Mouse (Mus musculus) heart, embryonic 12.5 days (tissue): ENCODE measurements around the gene Extl1. TPM values are rescaled to one million over a fixed set of nuclear protein-coding genes. Genes with fewer than 3 reads are reported as not detected.
A peak's percentile ranks its signal among the peaks of the same experiment; 100 is the strongest.

Experiments used
- ATAC-seq: fragments of 200-750 bp; cut with Nextera tagmentation; 2 replicates; pipeline ENCODE4 v1.8.0; 2017; ENCODE audit warnings: moderate TSS enrichment, moderate library complexity; ENCODE audit not compliant: insufficient number of reproducible peaks, low FRiP score
- H3K27ac ChIP-seq: fragments of 300-500 bp; sonication (generic); 2 replicates; pipeline ENCODE4 v1.5.1; 2016; ENCODE audit warnings: mild to moderate bottlenecking, moderate library complexity; ENCODE audit not compliant: poor library complexity, severe bottlenecking
- H3K27me3 ChIP-seq: fragments of 300-500 bp; sonication (generic); replicated peaks from 2 replicates; pipeline ENCODE4 v1.6.1; 2016; ENCODE audit warnings: mild to moderate bottlenecking, moderate library complexity
- H3K36me3 ChIP-seq: fragments of 300-500 bp; sonication (generic); 2 replicates; pipeline ENCODE4 v1.6.1; 2016; ENCODE audit warnings: mild to moderate bottlenecking, moderate library complexity
- H3K4me1 ChIP-seq: fragments of 300-500 bp; sonication (generic); replicated peaks from 2 replicates; pipeline ENCODE4 v1.6.1; 2016; ENCODE audit warnings: mild to moderate bottlenecking
- H3K4me2 ChIP-seq: fragments of 300-500 bp; sonication (generic); 2 replicates; pipeline ENCODE4 v1.6.1; 2016; ENCODE audit warnings: mild to moderate bottlenecking, moderate library complexity
- H3K4me3 ChIP-seq: fragments of 300-500 bp; sonication (generic); 2 replicates; pipeline ENCODE4 v1.5.1; 2016; ENCODE audit warnings: mild to moderate bottlenecking
- H3K9ac ChIP-seq: fragments of 300-500 bp; sonication (generic); 2 replicates; pipeline ENCODE4 v1.6.1; 2016; ENCODE audit warnings: mild to moderate bottlenecking, moderate library complexity
- H3K9me3 ChIP-seq: fragments of 300-500 bp; sonication (generic); replicated peaks from 2 replicates; pipeline ENCODE4 v1.6.1; 2016; ENCODE audit warnings: mild to moderate bottlenecking, moderate library complexity
- WGBS: fragments of 180-500 bp; shearing (Covaris S2); methylation state at CpG from one replicate; pipeline ENCODE4 v1.1.7; 2016; 5-methylcytosine and 5-hydroxymethylcytosine counted together
- polyA plus RNA-seq: library from polyadenylated mRNA; unstranded; fragments of >200 nt; fragmentation: Nextera tagmentation; extraction: Ambion mirVana; gene quantifications from 2 replicates; pipeline ENCODE4 v1.2.1, GENCODE M21; 2016

Gene Extl1
- polyA plus RNA-seq, 1 experiment from 2014 or later, result 3.1 TPM

DNA sequence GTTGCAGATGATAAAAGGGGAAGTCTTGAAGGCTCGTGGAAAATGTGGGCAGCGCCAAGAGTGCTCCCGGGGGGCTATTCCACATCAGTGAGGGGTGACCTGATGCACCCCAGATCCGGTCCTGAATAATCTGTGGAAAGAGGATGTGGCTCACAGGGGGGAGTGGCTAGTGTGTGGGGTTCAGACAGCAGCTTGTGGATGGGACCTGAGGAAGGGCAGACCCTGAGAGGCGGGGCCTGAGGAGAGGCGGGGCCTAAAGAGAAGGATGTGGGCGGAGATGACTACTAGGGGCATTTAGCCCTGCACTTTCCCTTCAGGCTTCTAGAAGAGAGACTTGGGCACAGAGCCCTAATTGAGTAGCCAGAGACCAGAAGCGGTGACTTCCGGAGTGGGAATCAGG is 21.1 kb downstream of the Extl1 start:
- Histone ChIP-seq H3K27me3 (peaks cover 38% of the 10 kb centered on the region), H3K27ac (no peak overlapping the region), H3K4me2 (0 out of 2 replicates have a peak overlapping the region, but pooled peaks have one; percentile 28), H3K9me3 (no peaks in the 10 kb centered on the region), H3K36me3 (no peaks in the 10 kb centered on the region), H3K4me1 (peaks cover 16% of the 10 kb centered on the region), H3K9ac (no peak overlapping the region), H3K4me3 (no peak overlapping the region)
- ATAC-seq, result peak; percentile 16; the same call in 1 of the 2 replicates
- 27% methylated on average over 9 of the region's 9 CpGs for WGBS

DNA sequence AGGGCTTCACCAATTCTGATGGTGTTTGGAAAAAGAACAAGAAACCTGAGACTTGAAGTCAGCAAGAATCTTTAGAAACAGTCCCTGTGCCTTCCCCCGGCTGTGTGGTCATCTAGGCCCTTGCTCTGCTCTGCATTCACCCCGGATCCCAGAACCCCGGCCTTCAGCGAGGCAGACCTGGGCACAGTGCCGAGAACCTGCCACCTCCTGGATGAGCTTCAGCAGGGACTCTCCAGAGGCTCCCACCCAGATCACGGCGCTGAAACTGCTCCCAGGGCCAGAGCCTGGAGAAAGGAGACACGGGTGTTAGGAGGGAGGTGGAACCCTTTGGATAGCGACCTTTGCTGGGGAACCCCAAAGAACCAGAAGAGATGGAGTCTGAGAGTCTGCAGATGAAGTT is 21.5 kb downstream of the Extl1 start:
- H3K4me2 ChIP-seq, result 0 out of 2 replicates have a peak overlapping the region, but pooled peaks have one; percentile 28
- no peak for ATAC-seq
- WGBS, result 48% methylated on average over 9 of the region's 9 CpGs
- no peaks in the 10 kb centered on the region for H3K9me3 ChIP-seq
- no peak overlapping the region for H3K4me3 ChIP-seq
- H3K4me1 ChIP-seq, result peaks cover 19% of the 10 kb centered on the region
- no peaks in the 10 kb centered on the region for H3K36me3 ChIP-seq
- no peak overlapping the region for H3K9ac ChIP-seq
- peaks cover 39% of the 10 kb centered on the region for H3K27me3 ChIP-seq
- H3K27ac ChIP-seq, result no peak overlapping the region

DNA sequence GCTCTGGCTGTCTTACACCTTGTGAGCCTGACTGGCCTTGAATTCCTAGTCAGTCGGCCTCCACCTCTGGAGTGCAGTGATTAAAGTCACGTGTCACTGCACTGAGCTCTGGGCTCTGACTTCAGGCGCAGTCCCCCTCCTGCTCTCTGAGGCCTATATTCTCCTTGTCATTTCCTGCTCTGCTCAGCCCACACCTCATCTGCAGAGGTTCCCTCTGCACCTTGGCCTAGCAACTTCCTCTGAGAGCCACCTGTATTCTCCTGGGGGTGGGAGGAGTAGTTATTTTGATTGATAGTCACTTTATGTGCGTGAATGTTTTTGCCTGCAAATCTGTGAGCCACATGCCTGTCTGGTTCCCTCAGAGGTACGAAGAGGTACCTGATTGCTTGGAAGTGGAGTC is 22.4 kb downstream of the Extl1 start:
- Histone ChIP-seq H3K4me1 (peaks cover 27% of the 10 kb centered on the region), H3K9me3 (no peaks in the 10 kb centered on the region), H3K4me2 (no peak overlapping the region), H3K27ac (peak overlapping the region; percentile 52; the same call in 1 of the 2 replicates), H3K9ac (0 out of 2 replicates have a peak overlapping the region, but pooled peaks have one; percentile 21), H3K4me3 (no peak overlapping the region), H3K36me3 (no peaks in the 10 kb centered on the region), H3K27me3 (peaks cover 37% of the 10 kb centered on the region)
- no peak for ATAC-seq
- WGBS, result 31% methylated on average over 5 of the region's 5 CpGs

DNA sequence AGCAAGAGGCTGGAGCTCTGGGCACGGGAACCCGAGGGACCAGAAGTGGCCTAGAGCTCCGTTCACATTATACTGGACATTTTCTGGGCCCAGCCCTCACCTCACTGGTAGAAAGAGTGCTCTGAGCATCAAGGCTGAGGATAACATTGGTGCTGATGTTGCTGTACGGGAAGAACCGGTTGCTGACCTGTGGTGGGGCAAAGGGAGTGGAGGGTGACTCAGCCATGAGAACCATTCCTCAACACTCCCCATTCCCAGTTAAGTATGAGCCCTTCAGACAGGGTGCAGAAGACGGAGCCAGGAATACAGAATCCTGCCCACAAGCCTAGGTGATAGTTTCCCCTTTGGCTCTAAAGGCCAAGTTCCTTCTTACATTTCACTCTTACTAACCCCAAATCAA is 24.0 kb downstream of the Extl1 start:
- Histone ChIP-seq H3K9ac (no peak overlapping the region), H3K27me3 (peaks cover 24% of the 10 kb centered on the region), H3K27ac (no peak overlapping the region), H3K4me3 (no peak overlapping the region), H3K36me3 (no peaks in the 10 kb centered on the region), H3K4me1 (peaks cover 42% of the 10 kb centered on the region), H3K9me3 (no peaks in the 10 kb centered on the region), H3K4me2 (no peak overlapping the region)
- no peak for ATAC-seq
- 80% methylated on average over 6 of the region's 6 CpGs for WGBS

DNA sequence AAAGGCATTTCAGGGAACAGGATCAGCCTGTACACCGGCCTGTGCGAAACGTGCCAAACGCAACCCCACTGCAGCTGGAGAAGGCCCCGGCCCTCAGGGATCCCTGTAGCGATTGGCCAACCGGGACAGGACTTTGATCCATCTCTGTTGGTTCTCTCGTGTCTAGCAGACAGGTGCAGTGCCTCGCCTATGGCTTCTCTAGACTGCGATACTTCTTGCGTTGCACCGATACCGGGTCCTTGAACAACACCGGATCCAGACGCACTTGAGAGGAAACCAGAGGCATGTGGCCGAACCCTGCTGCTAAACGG is 26.2 kb downstream of the Extl1 start:
- Histone ChIP-seq H3K36me3 (no peaks in the 10 kb centered on the region), H3K4me2 (peak overlapping the region; percentile 33; the same call in 1 of the 2 replicates), H3K27me3 (peaks cover 21% of the 10 kb centered on the region), H3K9ac (no peak overlapping the region), H3K4me1 (peaks cover 50% of the 10 kb centered on the region), H3K4me3 (no peak overlapping the region), H3K9me3 (no peaks in the 10 kb centered on the region), H3K27ac (no peak overlapping the region)
- no peak for ATAC-seq
- WGBS, result 40% methylated on average over 17 of the region's 17 CpGs

DNA sequence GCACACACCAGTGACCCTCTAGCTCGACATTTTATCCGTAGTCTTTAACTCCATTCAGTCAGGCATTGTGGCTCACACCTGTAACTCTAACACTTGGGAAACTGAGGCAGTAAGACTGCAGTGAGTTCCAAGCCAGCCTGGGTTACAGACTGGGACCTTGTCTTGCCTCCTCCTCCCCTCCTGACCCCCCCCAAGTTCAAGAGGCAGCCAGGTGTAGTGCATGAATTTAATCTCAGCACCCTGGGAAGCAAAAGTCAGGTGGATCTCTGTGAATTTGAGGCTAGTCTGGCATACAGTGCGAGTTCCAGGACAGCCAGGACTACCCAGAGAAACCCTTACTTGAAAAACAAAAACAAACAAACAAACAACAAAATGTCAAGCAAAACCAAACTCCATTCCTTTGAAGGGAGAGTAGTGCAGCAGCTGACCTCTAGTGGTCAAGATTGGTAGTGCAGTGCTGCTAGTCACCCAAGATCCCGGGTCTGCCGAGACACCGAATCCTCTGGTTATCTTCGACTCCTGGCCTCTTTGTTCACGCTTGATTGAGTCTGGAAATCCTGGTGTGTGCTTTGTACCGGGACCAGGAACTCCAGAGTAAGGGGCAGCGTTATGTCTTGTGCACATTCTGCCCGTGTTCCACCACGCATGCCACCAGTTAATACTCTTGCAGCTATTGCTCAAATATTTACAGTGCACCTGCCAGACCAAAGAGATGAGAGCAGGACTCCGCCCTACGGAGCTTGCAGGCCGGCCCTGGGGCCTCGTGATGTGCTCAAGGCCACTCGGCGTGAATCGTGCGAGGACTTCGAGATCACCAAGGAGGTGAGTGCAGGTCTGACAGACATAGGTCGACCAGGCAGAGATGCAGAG is 26.8 kb downstream of the Extl1 start:
- Histone ChIP-seq H3K36me3 (no peaks in the 10 kb centered on the region), H3K4me2 (peak overlapping the region; percentile 33), H3K27ac (peak overlapping the region; percentile 64; the same call in 1 of the 2 replicates), H3K9ac (no peak overlapping the region), H3K4me1 (peaks cover 56% of the 10 kb centered on the region), H3K4me3 (no peak overlapping the region), H3K9me3 (no peaks in the 10 kb centered on the region), H3K27me3 (peaks cover 21% of the 10 kb centered on the region)
- no peak for ATAC-seq
- 20% methylated on average over 22 of the region's 22 CpGs for WGBS

DNA sequence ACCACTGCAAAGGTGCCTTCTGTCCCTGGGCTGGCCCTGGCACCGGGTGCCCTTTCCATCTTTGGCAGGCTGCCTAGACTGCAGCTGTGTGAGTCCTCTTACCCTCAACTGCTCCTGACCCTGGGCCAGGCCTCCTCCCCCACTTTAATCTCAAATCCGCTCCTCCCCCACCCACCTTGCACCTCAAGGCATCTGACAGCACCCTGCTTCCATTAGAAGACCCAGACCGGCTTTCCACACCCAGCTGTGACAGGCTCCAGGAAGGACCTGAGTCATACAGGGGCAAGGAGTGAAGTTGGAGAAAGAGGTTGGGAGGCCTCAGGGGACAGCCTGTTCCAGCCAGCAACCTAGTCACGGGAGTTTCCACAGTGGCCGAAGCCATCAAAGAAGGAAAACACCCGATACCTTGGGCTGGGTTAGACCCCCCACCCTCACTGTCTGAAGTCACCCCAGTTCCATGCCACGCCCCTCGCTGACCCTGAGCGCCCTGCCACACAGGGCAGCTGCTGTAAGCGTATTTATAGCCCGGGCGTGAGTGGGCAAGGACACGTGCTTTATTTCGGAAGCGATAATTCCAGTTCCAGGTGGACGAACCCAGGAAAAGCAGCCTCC is 27.7 kb downstream of the Extl1 start:
- peak overlapping the region; percentile 6; the same call in 1 of the 2 replicates for H3K4me2 ChIP-seq
- WGBS, result 27% methylated on average over 16 of the region's 16 CpGs
- no peak overlapping the region for H3K9ac ChIP-seq
- H3K36me3 ChIP-seq, result no peaks in the 10 kb centered on the region
- H3K4me3 ChIP-seq, result no peak overlapping the region
- H3K27ac ChIP-seq, result peak overlapping the region; percentile 64
- peaks cover 57% of the 10 kb centered on the region for H3K4me1 ChIP-seq
- H3K9me3 ChIP-seq, result no peaks in the 10 kb centered on the region
- H3K27me3 ChIP-seq, result peaks cover 21% of the 10 kb centered on the region
- peak; percentile 37 for ATAC-seq

DNA sequence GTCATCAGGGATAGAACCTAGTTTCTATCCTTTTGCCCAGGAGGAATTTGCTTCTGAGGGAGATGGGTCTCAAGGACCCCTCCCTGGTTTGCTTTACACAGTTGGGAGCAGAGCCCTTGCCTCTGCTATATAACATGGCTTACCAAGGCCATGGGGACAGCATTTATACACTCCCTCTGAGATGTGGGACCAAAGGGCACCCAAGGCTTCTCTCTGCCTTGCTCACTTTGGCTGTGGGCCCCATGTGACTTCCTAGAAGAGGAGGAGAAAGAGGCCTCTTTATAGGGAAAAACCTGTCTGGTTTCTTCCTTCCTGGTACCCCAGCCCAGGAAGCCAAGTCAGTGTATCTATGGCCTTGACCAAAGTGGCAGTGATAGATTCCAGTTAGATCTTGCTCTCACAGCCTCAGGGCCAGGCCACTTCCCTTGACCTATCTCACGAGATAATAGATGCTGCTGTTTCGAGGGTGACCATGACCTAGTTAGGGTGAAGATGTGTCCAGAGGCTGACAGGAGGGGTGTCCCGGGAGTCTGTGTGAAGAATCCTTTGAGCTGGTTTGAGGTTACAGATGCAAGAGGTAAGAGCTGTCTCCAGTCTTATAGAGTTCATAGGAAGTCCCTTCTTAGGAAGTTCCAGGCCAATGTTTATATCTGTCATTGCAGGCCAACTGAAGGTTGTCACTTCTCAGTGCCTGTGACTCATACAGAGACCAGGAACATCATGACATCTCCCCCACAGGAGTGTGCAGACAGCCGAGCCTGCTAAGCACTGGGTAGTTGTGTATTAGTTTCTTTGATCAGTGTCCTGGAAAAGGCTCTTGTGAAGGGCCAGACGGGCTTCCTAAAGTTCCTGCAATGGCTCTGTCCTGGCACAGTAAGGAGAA is 29.9 kb downstream of the Extl1 start:
- Histone ChIP-seq H3K36me3 (no peaks in the 10 kb centered on the region), H3K27me3 (peaks cover 16% of the 10 kb centered on the region), H3K27ac (no peak overlapping the region), H3K9ac (no peak overlapping the region), H3K4me3 (no peak overlapping the region), H3K9me3 (no peaks in the 10 kb centered on the region), H3K4me2 (no peak overlapping the region), H3K4me1 (peaks cover 58% of the 10 kb centered on the region)
- no peak for ATAC-seq
- whole genome bisulfite sequencing, result 33% methylated on average over 5 of the region's 5 CpGs

DNA sequence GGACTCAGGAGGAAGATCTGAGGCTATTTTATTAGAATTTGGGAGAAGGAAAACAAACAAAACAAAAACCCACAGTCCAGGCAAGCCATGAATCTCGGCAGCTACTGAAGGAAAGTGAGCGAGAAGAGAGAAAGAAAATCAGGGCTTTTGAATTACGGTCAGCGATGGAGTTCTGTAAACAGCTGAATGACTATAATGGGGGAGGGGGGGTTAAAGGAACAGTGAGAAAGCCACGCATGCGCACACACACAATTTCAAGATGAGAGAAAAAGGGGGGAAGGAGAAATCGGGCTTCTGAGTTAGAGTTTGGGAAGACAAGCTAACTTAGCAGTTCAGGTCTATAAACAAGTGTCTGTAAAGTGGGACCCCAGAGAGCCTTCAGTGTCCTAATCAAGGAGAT is 30.7 kb downstream of the Extl1 start:
- H3K4me2 ChIP-seq, result no peak overlapping the region
- no peak overlapping the region for H3K4me3 ChIP-seq
- no peaks in the 10 kb centered on the region for H3K9me3 ChIP-seq
- 81% methylated on average over 7 of the region's 7 CpGs for WGBS
- no peak overlapping the region for H3K27ac ChIP-seq
- no peak for ATAC-seq
- H3K27me3 ChIP-seq, result peaks cover 7% of the 10 kb centered on the region
- no peaks in the 10 kb centered on the region for H3K36me3 ChIP-seq
- peaks cover 66% of the 10 kb centered on the region for H3K4me1 ChIP-seq
- no peak overlapping the region for H3K9ac ChIP-seq

DNA sequence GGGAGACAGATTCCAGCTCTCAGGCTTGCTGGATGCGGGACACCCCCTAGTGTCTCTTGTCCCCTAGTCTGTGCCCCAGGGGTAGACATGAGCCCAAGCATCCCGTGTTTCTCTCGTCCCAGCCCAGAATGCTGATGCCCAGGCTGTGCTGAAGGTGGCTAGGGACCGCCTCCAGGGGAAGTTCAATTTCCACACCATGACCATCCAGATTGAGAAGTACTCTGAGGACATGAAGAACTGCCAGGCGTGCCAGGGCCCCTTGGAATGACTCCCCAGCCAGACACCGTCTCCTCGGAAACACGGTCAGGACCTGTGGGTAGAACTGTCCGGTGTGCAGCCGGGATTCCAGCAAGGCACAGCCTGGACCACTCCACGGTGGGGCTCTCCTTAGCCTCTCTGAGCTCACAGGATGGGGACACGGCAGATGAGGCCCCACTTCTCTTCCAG is 31.4 kb downstream of the Extl1 start:
- Histone ChIP-seq H3K9me3 (no peaks in the 10 kb centered on the region), H3K27ac (peak overlapping the region; percentile 45; the same call in 1 of the 2 replicates), H3K27me3 (peaks cover under 1% of the 10 kb centered on the region; the same call in 1 of the 2 replicates), H3K4me3 (no peak overlapping the region), H3K4me1 (peaks cover 64% of the 10 kb centered on the region), H3K4me2 (no peak overlapping the region), H3K9ac (no peak overlapping the region), H3K36me3 (no peaks in the 10 kb centered on the region)
- no peak for ATAC-seq
- WGBS, result 74% methylated on average over 12 of the region's 12 CpGs
